Mouse (Mus musculus) macrophage (primary cell): ENCODE measurements around the gene Gcc2. TPM values are rescaled to one million over a fixed set of nuclear protein-coding genes. Genes with fewer than 3 reads are reported as not detected.

Source experiments
- polyA plus RNA-seq: library from polyadenylated mRNA; stranded (reverse); fragments of 250-400 nt; gene quantifications from 3 replicates; pipeline ENCODE4 v1.2.4, GENCODE M21; 2018; ENCODE audit warnings: inconsistent platforms

Gcc2 gene
- polyA plus RNA-seq, 1 experiment from 2014 or later, result 28.5 TPM

Other genes with a start within 250 kb of the Gcc2 start
- gene AW822073, start 30.6 kb upstream of the Gcc2 start, polyA plus RNA-seq, result not detected in 3 replicates
- not detected in 3 replicates for gene Duxf3, start 22.8 kb upstream of the Gcc2 start, polyA plus RNA-seq
- gene Gm4981, start 18.8 kb upstream of the Gcc2 start, polyA plus RNA-seq, result not detected in 3 replicates
- gene Lims1, start 68.0 kb downstream of the Gcc2 start, polyA plus RNA-seq, result 41.0 to 58.3 TPM (median 45.0 TPM) in 3 replicates
- gene Ranbp2, start 191.4 kb downstream of the Gcc2 start, polyA plus RNA-seq, result 49.6 to 52.6 TPM (median 52.6 TPM) in 3 replicates
- gene Ccdc138, start 242.5 kb downstream of the Gcc2 start, polyA plus RNA-seq, result 1.2 to 1.4 TPM (median 1.3 TPM) in 3 replicates